26 mouse cellular contexts compared by ENCODE assay signal in genomic region chr2:167924011-167924410, GRCm38 (mm10). TPM values are rescaled to one million over a fixed set of nuclear protein-coding genes. Genes with fewer than 3 reads are reported as not detected.
DNase-seq lines count a peak whose midpoint lies in the region; ATAC-seq and TF ChIP-seq lines count a peak whose summit lies in the region.
"Had no signal": no experiment of that assay in that cellular context is flagged by ENCODE, and none has a peak within 500 bp of the region (broad histone marks: within the 10 kb centered on the region; RNA-seq: fewer than 3 reads in every experiment).

No protein-coding gene starts in this region.

- H3K27me3 ChIP-seq in lung, embryonic 15.5 days: no peaks in the 10 kb centered on the region
- no peaks in the 10 kb centered on the region for H3K27me3 ChIP-seq in liver, postnatal 0 days (ENCODE audit: insufficient read depth, low read length)
- no peaks in the 10 kb centered on the region for H3K27me3 ChIP-seq in forebrain, embryonic 16.5 days (replicated peaks; ENCODE audit: control insufficient read depth, insufficient read depth, low read length)
- H3K27me3 ChIP-seq: CH12.LX; embryonic facial prominence, embryonic 15.5 days; forebrain, embryonic 12.5 days; kidney, embryonic 15.5 days; limb, embryonic 13.5 days; neural tube, embryonic 12.5 days had no signal

- H3K4me1 ChIP-seq in lung, embryonic 15.5 days: peaks cover 21% of the 10 kb centered on the region
- peaks cover 40% of the 10 kb centered on the region for H3K4me1 ChIP-seq in bone marrow macrophage, adult 2 months (ENCODE audit: control insufficient read depth, insufficient read depth, low read length)
- peaks cover 29% of the 10 kb centered on the region for H3K4me1 ChIP-seq in liver, postnatal 0 days (ENCODE audit: insufficient read depth)
- peaks cover 10% of the 10 kb centered on the region for H3K4me1 ChIP-seq in forebrain, embryonic 16.5 days (replicated peaks; ENCODE audit: control insufficient read depth, insufficient read depth, low read length)

- H3K4me3 ChIP-seq in lung, embryonic 15.5 days: no peak overlapping the region
- no peak overlapping the region for H3K4me3 ChIP-seq in bone marrow macrophage, adult 2 months (ENCODE audit: insufficient read depth, low read length)
- no peak overlapping the region for H3K4me3 ChIP-seq in liver, postnatal 0 days (ENCODE audit: low read depth, low read length)
- H3K4me3 ChIP-seq in forebrain, embryonic 16.5 days (replicated peaks; ENCODE audit: low read length): no peak overlapping the region

- no peak overlapping the region for H3K9ac ChIP-seq in lung, embryonic 15.5 days
- H3K9ac ChIP-seq in liver, postnatal 0 days (replicated peaks): no peak overlapping the region
- H3K9ac ChIP-seq in forebrain, embryonic 16.5 days (replicated peaks; ENCODE audit: low read depth, low read length): no peak overlapping the region
- H3K9ac ChIP-seq: limb, embryonic 13.5 days had no signal

- no peak for TF ChIP-seq POLR2A in bone marrow macrophage, adult 2 months (IDR thresholded peaks at IDR 0.05; ENCODE audit: borderline replicate concordance, low read depth, low read length)

- 81% methylated on average over 5 of the region's 5 CpGs for WGBS in lung, embryonic 15.5 days
- WGBS in liver, postnatal 0 days (ENCODE audit: insufficient replicate concordance): 87% methylated on average over 5 of the region's 5 CpGs
- 83% methylated on average over 5 of the region's 5 CpGs for WGBS in forebrain, embryonic 16.5 days

- TF ChIP-seq CTCF in bone marrow macrophage, adult 2 months (IDR thresholded peaks at IDR 0.05; ENCODE audit: low read depth, low read length): no peak
- no peak for TF ChIP-seq CTCF in liver, postnatal 0 days (IDR thresholded peaks at IDR 0.05; ENCODE audit: low read depth)

- peak overlapping the region; percentile 93 for H3K4me2 ChIP-seq in lung, embryonic 15.5 days
- no peak overlapping the region; the same call in 1 of the 2 replicates for H3K4me2 ChIP-seq in liver, postnatal 0 days (ENCODE audit: low read depth, low read length)
- no peak overlapping the region for H3K4me2 ChIP-seq in forebrain, embryonic 16.5 days (ENCODE audit: low read length)

- TF ChIP-seq EP300 in liver, postnatal 0 days (IDR thresholded peaks at IDR 0.05; ENCODE audit: low read depth): no peak

- no peaks in the 10 kb centered on the region for H3K9me3 ChIP-seq in lung, embryonic 15.5 days
- H3K9me3 ChIP-seq in liver, postnatal 0 days (ENCODE audit: low read length): no peaks in the 10 kb centered on the region
- H3K9me3 ChIP-seq in forebrain, embryonic 16.5 days (ENCODE audit: control insufficient read depth, low read length): no peaks in the 10 kb centered on the region
- H3K9me3 ChIP-seq: embryonic facial prominence, embryonic 10.5 days; embryonic facial prominence, embryonic 15.5 days; forebrain, embryonic 12.5 days; hindbrain, embryonic 10.5 days; kidney, embryonic 15.5 days; limb, embryonic 13.5 days; midbrain, embryonic 10.5 days; neural tube, embryonic 12.5 days had no signal

- DNase-seq in cerebellum, adult 9-10 months: peak; percentile 17
- DNase-seq in cerebellum, postnatal 10 days: no peak
- DNase-seq in lung, adult 18-20 months: no peak
- DNase-seq in liver, postnatal 0 days: no peak
- DNase-seq in right cerebral cortex, adult 18-20 months: no peak
- DNase-seq: adrenal gland, postnatal 14 days; cerebellum, postnatal 25 days; gastrocnemius, postnatal 14 days; heart, adult 18-20 months; heart, postnatal 10 days; kidney, adult 18-20 months; kidney, postnatal 36 days; lung, adult 2 months; thymus, adult 2 months had no signal

- no peak for ATAC-seq in lung, embryonic 15.5 days (ENCODE audit: borderline replicate concordance, extremely low read depth, low FRiP score, low TSS enrichment)
- ATAC-seq in liver, postnatal 0 days: no peak
- ATAC-seq in forebrain, embryonic 16.5 days: no peak

- no peak overlapping the region for H3K27ac ChIP-seq in lung, embryonic 15.5 days
- H3K27ac ChIP-seq in bone marrow macrophage, adult 2 months (ENCODE audit: insufficient read depth, low read depth, low read length): peak overlapping the region; percentile 95
- H3K27ac ChIP-seq in liver, postnatal 0 days (ENCODE audit: low read depth): peak overlapping the region; percentile 89
- H3K27ac ChIP-seq in forebrain, embryonic 16.5 days (ENCODE audit: low read length): no peak overlapping the region
- H3K27ac ChIP-seq: forebrain, embryonic 12.5 days; neural tube, embryonic 12.5 days had no signal

- H3K36me3 ChIP-seq in lung, embryonic 15.5 days: no peaks in the 10 kb centered on the region
- no peaks in the 10 kb centered on the region for H3K36me3 ChIP-seq in liver, postnatal 0 days (replicated peaks; ENCODE audit: insufficient read depth, low read length)
- no peaks in the 10 kb centered on the region for H3K36me3 ChIP-seq in forebrain, embryonic 16.5 days (ENCODE audit: control insufficient read depth, insufficient read depth)
- H3K36me3 ChIP-seq: embryonic facial prominence, embryonic 10.5 days; embryonic facial prominence, embryonic 15.5 days; forebrain, embryonic 12.5 days; hindbrain, embryonic 10.5 days; kidney, embryonic 15.5 days; limb, embryonic 13.5 days; midbrain, embryonic 10.5 days; neural tube, embryonic 12.5 days had no signal

RNA-seq across cellular contexts. Expression of gene Ptpn1, which starts 7.8 kb away (rescaled TPM):
- 65.8 and 74.4 TPM in 2 replicates for polyA plus RNA-seq in lung, embryonic 15.5 days (2015; fragmentation: Nextera tagmentation; extraction: Ambion mirVana)
- polyA plus RNA-seq in bone marrow macrophage, adult 2 months (2012; ENCODE audit: insufficient read depth, insufficient read length, missing spikeins): 84.4 and 94.5 TPM in 2 replicates
- polyA plus RNA-seq in liver, postnatal 0 days (2015; fragmentation: Nextera tagmentation; extraction: Ambion mirVana): 31.4 and 32.4 TPM in 2 replicates
- polyA plus RNA-seq in forebrain, embryonic 16.5 days (2015; fragmentation: Nextera tagmentation; extraction: Ambion mirVana): 87.3 and 97.1 TPM in 2 replicates

Comparison
In these comparisons a context has a peak if more than half of its experiments do, and no peak if none do; other contexts are left out.
1. H3K27ac ChIP-seq: peak in bone marrow macrophage, adult 2 months (single experiment) and liver, postnatal 0 days (single experiment); none in lung, embryonic 15.5 days (single experiment) and forebrain, embryonic 16.5 days (single experiment).